Mouse (Mus musculus) brain, adult 2 months (tissue): ENCODE measurements around the gene Cfap20.

Experiments used
- DNase-seq: peaks from one replicate; pipeline ENCODE4 v3.0.0; 2011; ENCODE audit warnings: low read depth, low spot score

Gene Cfap20

DNA sequence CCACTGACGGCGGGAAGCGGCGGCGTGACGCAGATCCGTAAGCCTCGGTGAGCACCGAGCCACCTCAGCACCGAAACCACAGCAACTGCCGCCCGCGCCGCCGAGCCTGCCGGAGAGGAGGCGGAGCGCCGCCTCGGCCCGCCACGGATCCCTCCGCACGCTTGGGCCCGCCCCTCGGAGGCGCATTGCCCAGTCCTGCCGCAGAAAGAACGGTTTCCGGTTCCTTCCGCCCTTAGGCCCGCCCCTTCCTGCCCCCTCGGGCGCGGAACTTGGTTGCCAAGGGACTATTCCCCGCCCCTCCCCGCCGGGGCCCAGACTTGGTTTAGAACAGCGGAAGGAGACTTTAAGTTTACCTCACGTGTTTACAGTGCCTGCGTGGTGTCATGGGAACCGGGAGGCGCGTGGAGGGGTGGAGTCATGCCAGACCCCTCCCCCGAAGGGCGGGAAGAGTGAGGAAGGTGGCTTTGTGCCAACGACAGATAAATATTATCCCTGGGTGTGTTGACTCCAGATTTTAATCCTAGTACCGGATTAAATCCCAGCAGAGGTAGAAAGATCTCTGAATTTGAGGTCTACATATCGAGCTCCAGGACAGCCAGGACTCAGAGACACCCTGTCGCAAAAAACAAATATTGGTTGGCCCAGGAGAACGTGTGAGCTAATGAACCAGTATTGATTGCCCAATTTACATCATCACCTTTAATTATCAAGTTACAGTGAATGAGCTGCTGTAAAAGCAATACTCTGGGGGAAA lies at the start of gene Cfap20:
Gene Cfap20 (minus strand): TSS at position 184 of the 754 bp plus-strand sequence.
- peak; percentile 100 for DNase-seq

DNA sequence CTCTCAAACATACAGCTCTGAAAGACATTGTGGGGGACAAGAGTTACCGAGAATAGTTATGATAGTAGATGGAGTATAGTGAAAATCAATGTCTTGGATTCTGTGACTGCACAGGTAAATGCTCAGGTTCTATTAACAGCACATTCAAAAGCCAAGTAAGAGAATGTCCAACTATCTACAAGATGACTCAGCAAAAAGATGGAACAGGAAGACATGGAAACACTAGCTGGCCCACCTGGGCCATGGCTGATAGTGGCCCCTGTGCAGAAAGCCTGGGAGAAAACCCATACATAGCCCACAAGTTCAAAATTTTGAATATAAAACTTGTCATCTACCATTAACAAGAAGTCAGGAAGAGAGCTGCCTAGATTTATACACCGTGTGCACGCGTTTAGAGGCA lies 35.3 kb upstream of the Cfap20 start:
- no peak for DNase-seq

DNA sequence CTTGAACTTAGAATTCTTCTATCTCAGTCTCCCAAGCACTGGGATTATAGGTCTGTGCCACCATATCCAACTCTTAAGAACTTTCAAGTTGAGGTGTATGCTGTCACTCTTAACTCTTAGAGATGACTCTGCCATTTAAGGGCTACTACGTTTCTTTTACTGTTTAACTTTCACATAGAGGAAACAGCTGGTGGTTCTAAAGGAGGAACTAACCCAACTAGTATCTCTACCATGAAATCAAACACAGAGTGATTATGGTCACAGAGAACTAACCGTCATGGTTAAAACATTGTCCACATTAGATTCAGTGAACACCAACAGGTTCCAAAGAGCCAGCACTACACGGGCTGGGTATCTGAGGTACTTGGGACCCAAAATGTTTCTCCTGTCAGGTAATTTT lies 34.3 kb upstream of the Cfap20 start:
- no peak for DNase-seq

DNA sequence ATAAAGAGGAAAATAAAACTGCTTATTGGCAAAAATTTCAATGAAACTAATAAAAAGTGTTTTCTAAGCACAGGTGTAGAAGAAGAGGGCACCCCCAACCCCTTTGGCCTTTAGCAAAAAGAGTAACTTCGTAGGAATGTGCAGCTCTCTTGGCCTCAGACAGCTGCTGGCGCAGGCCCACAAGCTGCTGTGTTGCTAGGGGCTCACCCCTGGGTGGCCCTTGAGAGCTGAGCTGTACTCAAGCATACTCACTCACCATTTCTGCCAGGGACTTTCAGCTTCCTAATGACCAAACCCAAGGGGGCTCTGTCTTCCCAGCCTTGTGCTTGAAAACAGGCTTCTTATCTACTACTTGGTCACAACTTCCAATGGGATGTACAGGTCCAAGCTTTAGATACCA lies 31.9 kb upstream of the Cfap20 start:
- DNase-seq, result no peak

DNA sequence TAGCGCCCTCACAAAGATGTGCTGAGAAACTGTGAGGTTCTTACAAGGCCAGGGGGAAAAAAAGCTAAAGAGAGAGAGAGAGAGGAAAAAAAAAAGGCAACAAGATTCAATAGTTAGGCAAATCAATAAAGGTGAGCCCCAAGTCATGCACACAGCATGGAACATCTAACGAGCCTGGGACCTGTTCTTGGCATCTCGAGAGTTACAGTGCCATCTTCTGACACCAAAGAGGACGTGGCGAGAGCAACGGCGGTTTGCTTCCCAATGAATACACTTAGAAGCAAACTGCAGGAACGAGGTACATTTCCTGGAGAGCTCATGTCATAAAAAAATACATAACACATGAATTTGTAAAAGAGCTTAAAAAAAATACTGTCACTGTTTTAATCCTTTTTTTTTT lies 17.8 kb upstream of the Cfap20 start:
- peak; percentile 66 for DNase-seq

DNA sequence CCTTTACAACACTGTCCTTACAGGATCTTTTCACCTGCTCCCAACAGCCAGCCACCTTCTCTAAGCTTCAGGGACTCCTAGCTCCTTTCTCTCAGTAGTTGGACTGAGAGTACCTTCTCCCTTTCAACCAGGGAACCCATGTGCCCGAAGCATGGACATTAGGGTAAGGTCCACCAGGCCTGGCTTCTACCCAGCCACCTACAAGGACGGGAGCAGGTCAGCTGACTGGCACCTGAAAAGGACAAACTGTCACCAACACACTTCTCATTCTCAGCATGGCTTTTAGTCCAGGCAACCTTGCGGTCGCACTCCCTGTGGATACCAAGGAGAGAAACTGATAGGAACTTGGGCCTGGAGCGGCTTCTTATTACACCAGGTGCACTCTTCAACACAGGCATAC lies 15.6 kb upstream of the Cfap20 start:
- DNase-seq, result no peak

DNA sequence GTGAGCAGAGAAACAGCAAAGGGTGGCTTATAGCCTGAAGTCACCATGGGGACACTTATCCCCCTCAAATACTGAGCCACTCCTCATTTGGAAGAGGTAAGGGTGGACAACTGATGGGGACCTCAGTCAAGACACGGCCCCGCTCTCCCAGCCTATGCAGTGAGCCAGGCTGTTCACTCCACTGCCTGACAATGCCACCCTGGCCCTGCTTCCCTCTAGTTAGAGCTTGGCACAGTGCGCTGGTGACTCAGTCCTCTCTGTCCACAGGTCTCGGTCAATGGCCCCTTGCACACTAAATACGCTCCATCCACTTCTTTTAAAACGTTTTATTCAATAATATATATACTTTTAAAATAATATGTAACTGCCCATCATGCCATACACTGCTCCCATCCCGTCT lies 13.0 kb upstream of the Cfap20 start:
- no peak for DNase-seq

DNA sequence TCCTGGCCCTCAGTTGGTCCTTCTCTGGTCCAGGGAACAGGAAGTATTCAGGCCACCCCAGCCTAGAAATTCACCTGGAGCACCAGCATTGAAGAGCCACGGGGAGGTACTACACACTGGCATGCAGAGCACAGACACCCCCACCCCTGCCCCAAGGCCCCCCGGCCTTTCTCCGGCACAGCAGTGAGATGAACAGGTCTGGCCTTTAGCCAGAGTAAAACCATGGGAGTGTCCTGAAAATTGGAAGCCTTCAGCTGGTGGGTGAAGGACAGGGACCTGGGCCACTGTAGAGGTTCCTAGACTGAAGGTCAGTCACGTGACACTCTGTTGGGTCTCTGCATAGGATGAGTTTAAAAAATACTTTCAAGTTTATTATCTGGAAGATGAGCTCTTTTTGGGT lies 10.4 kb upstream of the Cfap20 start:
- DNase-seq, result no peak

DNA sequence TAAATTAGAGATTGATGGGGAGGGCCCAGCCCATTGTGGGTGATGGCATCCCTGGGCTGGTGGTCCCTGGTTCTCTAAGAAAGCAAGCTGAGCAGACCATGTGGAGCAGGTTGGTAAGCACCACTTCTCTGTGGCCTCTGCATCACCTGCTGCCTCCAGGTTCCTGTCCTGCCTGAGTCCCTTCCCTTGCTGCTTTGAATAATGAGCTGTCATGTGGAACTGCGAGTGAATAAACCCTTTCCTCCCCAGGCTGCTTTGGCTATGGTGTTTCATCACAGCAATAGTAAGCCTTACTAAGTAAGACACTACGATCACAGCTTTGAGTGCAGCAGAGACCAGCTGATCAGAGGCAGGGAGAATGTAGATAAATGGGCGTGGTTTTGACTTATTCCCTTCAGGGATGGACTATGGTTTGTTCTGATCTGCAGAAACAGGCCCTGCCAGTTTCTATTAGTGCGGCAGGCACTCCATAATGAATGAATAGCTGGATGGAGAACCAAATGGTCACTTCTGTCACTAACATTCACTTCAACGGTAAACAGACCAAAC lies 6.9 kb upstream of the Cfap20 start:
- DNase-seq, result no peak

DNA sequence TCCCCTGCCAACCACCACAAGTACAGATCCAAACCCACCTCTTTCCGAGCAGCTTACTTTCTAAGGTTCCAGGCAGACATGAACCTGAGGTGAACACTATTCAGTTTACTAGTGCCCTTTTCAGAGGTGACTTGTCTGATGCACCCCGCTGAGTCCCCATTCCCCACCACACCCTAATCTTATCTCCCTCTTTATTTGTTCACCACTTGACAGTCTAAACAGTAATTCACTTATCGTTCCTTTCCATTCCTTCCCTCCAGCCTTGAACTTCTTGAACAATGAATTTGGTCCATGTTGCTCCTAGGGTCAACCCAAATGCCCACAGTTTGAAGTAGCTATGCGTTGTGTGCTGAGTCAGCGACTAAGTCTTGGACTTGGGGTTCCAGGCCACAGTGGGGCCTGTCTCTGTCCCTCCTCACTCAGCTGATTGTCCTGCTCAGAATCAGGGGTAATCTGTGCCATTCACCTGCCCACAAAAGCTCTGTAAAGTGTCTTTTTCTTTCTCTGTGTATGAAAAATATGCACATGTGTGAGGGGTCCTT lies 5.6 kb upstream of the Cfap20 start:
- DNase-seq, result no peak

DNA sequence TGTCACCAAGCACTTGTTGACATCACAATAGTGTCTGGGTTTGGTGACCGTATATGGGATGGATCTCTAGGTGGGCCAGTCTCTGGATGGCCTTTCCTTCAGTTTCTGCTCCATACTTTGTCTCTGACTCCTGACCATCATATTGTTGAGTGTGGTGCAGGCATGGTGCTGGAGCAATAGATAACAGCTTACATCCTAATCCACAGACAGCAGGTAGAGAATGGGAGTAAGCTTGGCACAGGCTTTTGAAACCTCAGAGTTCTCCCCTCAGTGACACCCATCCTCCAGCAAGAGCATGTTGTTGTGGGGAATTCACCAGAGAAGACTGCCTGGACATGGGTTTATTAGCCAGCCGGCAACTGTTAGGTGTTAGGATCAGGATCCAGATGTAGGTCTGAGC lies 4.8 kb upstream of the Cfap20 start:
- DNase-seq, result no peak

DNA sequence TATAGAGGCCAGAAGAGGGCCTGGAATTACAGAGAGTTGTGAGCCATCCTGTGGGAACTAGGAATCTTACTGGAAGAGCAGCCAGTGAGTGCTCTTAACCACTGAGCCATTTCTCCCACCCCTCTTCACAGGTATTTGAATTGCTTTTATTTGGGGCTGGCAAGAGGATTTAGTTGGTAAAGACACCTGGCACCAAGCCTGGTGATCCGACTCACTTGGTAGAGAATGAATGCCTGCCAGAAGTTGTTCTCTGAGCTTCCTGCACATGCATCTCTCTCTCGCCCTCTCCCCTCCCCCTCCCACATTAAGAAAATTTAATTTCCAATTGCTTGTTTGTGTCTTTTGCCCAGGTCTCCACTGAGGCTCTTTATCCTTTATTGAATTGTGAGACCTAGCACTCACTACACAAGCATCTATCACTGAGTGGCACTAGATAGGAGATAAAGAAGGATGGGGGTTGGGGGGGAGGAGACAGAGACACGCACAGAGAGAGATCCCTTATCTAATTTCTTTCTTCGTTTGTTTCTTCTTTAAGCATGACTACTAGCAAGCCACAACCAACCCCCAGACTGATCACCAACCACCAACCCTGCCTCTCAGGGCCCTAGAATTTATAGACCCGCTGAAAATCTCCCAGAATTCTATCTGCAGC lies 2.8 kb upstream of the Cfap20 start:
- no peak for DNase-seq

DNA sequence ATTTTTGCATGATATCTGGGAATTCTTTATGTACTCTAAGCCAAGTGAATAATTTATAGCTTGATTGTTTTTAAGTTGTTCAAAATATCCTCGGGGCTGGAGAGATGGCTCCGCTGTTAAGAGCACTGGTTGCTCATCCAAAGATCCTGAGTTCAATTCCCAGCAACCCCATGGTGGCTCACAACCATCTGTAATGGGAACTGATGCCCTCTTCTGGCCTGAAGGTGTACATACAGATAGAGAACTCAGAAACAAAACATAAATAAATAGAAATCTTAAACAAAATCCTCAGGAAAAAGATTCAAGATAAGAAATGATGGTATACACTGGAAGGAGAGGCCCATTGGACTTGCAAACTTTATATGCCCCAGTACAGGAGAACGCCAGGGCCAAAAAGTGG lies 1.3 kb upstream of the Cfap20 start:
- DNase-seq, result no peak

DNA sequence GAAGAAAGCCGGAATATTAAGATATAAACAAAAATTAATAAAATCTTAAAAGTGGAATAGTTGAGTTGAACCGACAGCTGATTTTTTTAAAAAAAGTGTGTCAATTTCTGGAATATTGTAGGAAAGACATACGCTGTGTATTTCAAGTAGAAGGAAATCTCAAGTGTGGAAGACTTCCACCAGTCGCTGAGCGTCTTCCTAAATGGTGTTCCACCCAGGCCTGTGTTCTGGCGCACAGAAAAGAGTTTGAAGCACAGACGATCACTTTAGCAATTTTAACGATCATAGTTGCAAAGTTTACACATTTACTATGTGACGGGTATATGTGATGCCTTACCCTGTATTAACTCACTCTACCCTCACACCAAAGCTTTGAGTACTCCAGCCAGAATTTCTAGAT lies 802 bp upstream of the Cfap20 start:
- no peak for DNase-seq

DNA sequence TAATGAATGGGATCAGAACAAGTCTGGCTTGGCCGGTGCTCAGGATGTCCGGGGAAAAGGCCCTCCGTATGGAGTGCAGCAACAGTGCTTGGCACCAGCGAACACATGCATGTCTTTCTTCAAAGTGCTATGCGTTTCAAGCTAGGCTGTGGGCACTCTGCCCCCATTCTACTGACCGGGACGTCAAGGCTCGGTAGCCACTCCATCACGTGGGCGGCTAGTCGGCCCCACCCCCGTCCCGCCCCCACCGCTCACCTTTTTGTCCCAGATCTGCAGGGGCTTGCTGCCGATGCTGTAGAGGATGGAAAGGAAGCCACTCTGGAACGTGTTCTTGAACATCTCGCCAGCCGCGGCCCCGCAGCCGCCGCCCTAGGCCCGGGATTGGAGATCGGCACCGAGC lies 436 bp downstream of the Cfap20 start:
- DNase-seq, result peak; percentile 57

DNA sequence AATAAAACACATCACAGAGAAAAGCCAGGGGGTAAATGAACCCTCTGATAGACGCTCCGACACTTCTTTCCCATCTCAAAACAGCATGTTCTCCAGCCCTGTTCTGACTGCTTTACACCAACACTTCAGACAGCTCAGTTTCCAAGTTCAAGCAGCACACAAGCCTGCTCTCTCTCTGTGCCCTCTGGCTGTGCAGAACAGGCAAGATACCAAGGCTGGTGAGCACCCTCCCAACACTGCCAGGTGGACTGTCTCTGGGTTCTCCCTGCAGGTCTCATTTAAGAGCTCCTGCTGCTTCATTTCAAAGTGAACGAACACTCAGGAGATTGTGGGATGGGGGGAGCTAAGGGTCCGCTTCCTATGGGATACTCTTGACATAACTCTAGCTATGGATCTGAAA lies 1.5 kb downstream of the Cfap20 start:
- no peak for DNase-seq

DNA sequence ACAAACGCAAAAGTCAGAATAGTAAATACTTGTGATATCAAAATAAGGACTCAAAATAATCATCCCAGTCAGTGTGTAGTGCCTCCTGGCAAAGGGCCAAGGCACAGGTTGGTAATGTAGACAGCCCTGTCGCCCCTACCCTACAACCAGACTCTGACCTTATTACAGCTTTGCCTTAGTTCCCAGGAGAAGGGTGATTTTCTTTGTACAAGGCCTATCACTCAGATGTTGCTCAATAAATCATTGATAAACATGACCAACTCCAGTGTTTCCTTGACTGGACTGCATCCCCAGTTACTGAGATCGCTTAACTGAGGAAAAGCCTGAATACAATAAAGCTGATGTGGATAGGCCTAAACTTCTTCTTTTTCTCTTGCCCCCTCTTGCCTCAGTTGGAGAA lies 2.2 kb downstream of the Cfap20 start:
- DNase-seq, result no peak

DNA sequence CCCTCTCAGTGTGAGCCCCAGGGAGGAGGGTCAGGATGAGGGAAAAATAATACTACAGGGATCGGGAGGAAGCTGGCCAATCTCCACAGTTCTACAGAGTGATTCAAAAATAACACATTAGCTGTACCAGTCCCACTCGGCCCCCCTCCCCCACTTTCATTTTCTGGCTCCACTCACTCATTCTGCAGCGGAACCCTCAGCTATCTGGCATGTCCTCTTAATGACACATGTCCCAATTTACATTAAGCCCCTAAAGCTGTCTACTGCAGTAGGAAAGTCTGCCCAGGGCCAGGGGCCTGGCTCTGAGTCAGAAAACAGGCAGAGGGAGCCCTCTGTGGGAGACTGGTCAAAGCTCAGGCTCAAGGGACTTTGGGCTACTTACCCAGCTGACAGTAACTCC lies 4.7 kb downstream of the Cfap20 start:
- peak; percentile 69 for DNase-seq

DNA sequence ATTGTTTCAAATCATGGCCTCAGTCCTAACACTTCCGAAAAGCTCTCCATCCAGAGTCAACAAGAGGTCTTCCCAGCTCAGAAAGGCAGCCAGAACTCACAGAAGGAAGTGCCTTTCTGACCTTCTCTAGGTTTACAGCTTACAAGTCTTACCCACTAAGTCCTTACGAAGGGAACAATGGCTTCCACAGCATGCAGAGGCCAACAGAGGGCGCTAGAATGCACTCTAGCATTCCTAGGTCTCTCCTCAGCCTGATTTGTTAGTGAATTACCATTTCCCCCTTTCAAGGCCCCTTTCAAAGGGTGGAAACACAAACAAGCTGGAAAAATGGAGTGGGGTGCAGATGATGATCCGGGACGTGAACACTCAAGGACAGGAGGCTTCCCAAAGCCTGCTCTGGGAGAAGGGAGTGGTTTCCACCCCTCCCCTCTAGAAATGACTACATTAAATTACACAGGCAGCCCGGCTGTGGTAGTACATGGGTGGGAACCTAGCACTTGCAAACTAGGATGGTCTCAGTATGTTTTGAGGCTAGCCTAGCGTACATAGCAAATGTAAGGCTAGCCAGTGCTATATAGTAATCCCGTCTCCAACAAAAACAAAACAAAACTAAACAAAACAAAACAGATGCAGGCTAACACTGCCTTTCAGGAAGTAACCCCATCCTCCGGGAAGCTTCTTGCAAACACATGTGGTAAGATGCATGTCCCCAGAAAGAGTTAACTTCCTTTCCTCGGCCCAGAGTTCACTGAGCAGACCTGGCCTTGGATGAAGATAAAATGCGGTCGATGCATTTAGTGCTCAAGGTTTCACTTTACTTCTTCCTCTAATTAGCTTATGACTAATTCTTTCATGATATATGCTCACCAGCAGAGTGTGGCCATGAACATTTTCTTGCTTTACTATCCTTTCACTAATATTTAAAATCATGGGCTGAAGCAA lies 6.8 kb downstream of the Cfap20 start:
- peak; percentile 83 for DNase-seq

DNA sequence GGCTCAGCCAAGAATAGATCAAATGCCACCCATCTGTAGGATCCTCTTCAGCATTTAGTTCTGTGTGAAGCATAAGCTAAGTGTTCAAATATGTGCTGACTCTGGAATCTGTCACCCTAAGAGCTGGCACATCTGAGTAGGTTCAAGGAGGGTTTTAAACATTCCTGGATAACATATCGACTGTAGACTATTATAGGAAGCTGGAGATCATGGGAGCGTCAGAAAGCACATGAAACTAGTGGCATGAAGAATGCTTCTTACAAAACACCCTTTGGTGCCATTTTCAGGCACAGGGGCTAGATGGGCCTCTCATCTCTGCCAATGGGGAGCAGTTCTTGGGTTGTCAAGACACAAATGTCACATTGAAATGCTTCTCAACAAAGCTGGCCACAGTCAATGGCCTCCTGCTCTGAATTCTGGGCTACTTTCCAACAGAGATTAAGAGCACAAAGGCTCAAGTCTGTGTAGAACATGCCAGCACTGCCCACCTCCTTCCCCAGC lies 7.8 kb downstream of the Cfap20 start:
- peak; percentile 82 for DNase-seq

DNA sequence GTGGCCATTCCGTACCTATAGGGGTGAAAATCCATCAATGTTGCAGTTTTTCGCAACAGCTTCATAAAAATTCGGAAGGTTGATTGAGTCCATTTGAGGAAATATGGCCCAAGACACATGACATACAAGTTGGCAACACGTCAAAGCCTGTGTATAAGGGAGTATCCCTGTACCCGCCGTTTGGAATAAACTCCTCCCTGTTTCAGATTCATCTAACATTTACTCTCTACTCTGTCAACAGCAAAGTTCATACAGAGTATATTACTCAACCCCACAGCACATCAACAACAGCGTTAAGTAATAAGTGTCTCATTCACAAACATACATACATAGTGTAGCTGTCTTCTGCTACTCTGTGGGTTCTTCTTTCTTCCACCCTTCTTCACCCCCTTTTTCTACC lies 10.0 kb downstream of the Cfap20 start:
- no peak for DNase-seq
